Mouse (Mus musculus) yolk sac, embryonic 10.5 days (tissue): ENCODE measurements around the gene Hspb9.

Experiments
- DNase-seq: peaks from one replicate; pipeline ENCODE4 v3.0.0-alpha.2; 2017; ENCODE audit warnings: low spot score

Hspb9 gene

GRCm38 (mm10) chr11:100705095-100705747 is 8.4 kb upstream of the Hspb9 start:
- DNase-seq: no peak

GRCm38 (mm10) chr11:100709201-100709810 is 4.3 kb upstream of the Hspb9 start:
- no peak for DNase-seq

- no peak for DNase-seq
These were observed 3.1 kb upstream of the Hspb9 start for GRCm38 (mm10) chr11:100710528-100710927.

- no peak for DNase-seq
These were observed 2.7 kb upstream of the Hspb9 start for GRCm38 (mm10) chr11:100710977-100711376.

GRCm38 (mm10) chr11:100711783-100712615 is 1.7 kb upstream of the Hspb9 start, which contains the start of gene Kat2a:
TSS of gene Kat2a (minus strand) at chr11:100712465.
- DNase-seq: peak; percentile 83

- no peak for DNase-seq
These were observed 476 bp upstream of the Hspb9 start for GRCm38 (mm10) chr11:100713174-100713573.

- DNase-seq: peak; percentile 66
These were observed 875 bp downstream of the Hspb9 start for GRCm38 (mm10) chr11:100714534-100714915.

- DNase-seq: no peak
These were observed 1.3 kb downstream of the Hspb9 start for GRCm38 (mm10) chr11:100714948-100715347.

GRCm38 (mm10) chr11:100716649-100717048 is 3.0 kb downstream of the Hspb9 start:
- no peak for DNase-seq

- no peak for DNase-seq
These were observed 4.8 kb downstream of the Hspb9 start for GRCm38 (mm10) chr11:100718462-100718861.

- no peak for DNase-seq
These were observed 5.2 kb downstream of the Hspb9 start for GRCm38 (mm10) chr11:100718866-100719265.

GRCm38 (mm10) chr11:100719312-100719711 is 5.7 kb downstream of the Hspb9 start:
- DNase-seq: peak; percentile 62

- DNase-seq: no peak
These were observed 6.2 kb downstream of the Hspb9 start for GRCm38 (mm10) chr11:100719893-100720292.

GRCm38 (mm10) chr11:100720345-100720744 is 6.7 kb downstream of the Hspb9 start:
- DNase-seq: no peak

GRCm38 (mm10) chr11:100721254-100721653 is 7.6 kb downstream of the Hspb9 start:
- DNase-seq: no peak

GRCm38 (mm10) chr11:100721776-100722492 is 8.3 kb downstream of the Hspb9 start:
- DNase-seq: no peak

- DNase-seq: no peak
These were observed 8.9 kb downstream of the Hspb9 start for GRCm38 (mm10) chr11:100722493-100723028.

- DNase-seq: peak; percentile 74
These were observed 11.4 kb downstream of the Hspb9 start for GRCm38 (mm10) chr11:100724919-100725512.

- no peak for DNase-seq
These were observed 13.6 kb downstream of the Hspb9 start for GRCm38 (mm10) chr11:100727201-100727600.

GRCm38 (mm10) chr11:100728601-100729000 is 15.0 kb downstream of the Hspb9 start:
- DNase-seq: no peak

- DNase-seq: no peak
These were observed 16.3 kb downstream of the Hspb9 start for GRCm38 (mm10) chr11:100729976-100730375.
